Mouse (Mus musculus): ENCODE results near the gene Mdc1. TPM values are rescaled to one million over a fixed set of nuclear protein-coding genes. Genes with fewer than 3 reads are reported as not detected.

Mdc1 gene
- 15.1 and 21.3 TPM in 2 replicates for polyA plus RNA-seq (2016; fragmentation: Nextera tagmentation; extraction: Ambion mirVana)

GRCm38 (mm10) chr17:35841076-35841950 is at the start of gene Mdc1:
Mdc1 (plus strand) TSS chr17:35841515.
- H3K36me3 ChIP-seq, result peaks cover 25% of the 10 kb centered on the region
- H3K9me3 ChIP-seq, result no peaks in the 10 kb centered on the region
- peak within 1 kb of the TSS; percentile 66 for H3K4me2 ChIP-seq (replicated peaks)
- H3K4me3 ChIP-seq, result peak within 1 kb of the TSS; percentile 45
- peaks cover 13% of the 10 kb centered on the region for H3K4me1 ChIP-seq
- H3K27me3 ChIP-seq, result no peaks in the 10 kb centered on the region
- peak within 1 kb of the TSS; percentile 53 for H3K9ac ChIP-seq
- peak; percentile 88 for ATAC-seq (ENCODE audit: insufficient number of reproducible peaks, insufficient read depth, low FRiP score, low TSS enrichment)
- under 1% methylated on average over 59 of the region's 59 CpGs for WGBS
- peak within 1 kb of the TSS; percentile 80 for H3K27ac ChIP-seq

GRCm38 (mm10) chr17:35792837-35793236 is 48.5 kb upstream of the Mdc1 start:
- Histone ChIP-seq H3K4me2 (replicated peaks) (no peak overlapping the region), H3K27ac (no peak overlapping the region), H3K4me3 (no peak overlapping the region), H3K4me1 (no peaks in the 10 kb centered on the region), H3K27me3 (no peaks in the 10 kb centered on the region), H3K9me3 (no peaks in the 10 kb centered on the region), H3K36me3 (no peaks in the 10 kb centered on the region), H3K9ac (no peak overlapping the region)
- ATAC-seq (ENCODE audit: insufficient number of reproducible peaks, insufficient read depth, low FRiP score, low TSS enrichment), result no peak
- WGBS, result 75% methylated on average over 2 of the region's 2 CpGs

- ATAC-seq (ENCODE audit: insufficient number of reproducible peaks, insufficient read depth, low FRiP score, low TSS enrichment), result no peak
- no peak overlapping the region for H3K27ac ChIP-seq
- H3K9me3 ChIP-seq, result peaks cover 6% of the 10 kb centered on the region; the same call in 1 of the 2 replicates
- no peak overlapping the region for H3K4me3 ChIP-seq
- no peaks in the 10 kb centered on the region for H3K27me3 ChIP-seq
- WGBS, result 58% methylated on average over 2 of the region's 2 CpGs
- H3K4me1 ChIP-seq, result no peaks in the 10 kb centered on the region
- H3K36me3 ChIP-seq, result no peaks in the 10 kb centered on the region
- H3K4me2 ChIP-seq (replicated peaks), result no peak overlapping the region
- H3K9ac ChIP-seq, result no peak overlapping the region
These were observed 46.2 kb upstream of the Mdc1 start for GRCm38 (mm10) chr17:35795099-35795498.

GRCm38 (mm10) chr17:35795656-35796055 is 45.7 kb upstream of the Mdc1 start:
- no peak overlapping the region for H3K4me3 ChIP-seq
- peaks cover 6% of the 10 kb centered on the region; the same call in 1 of the 2 replicates for H3K9me3 ChIP-seq
- no peak for ATAC-seq (ENCODE audit: insufficient number of reproducible peaks, insufficient read depth, low FRiP score, low TSS enrichment)
- no peaks in the 10 kb centered on the region for H3K36me3 ChIP-seq
- no peak overlapping the region for H3K4me2 ChIP-seq (replicated peaks)
- 75% methylated on average over 6 of the region's 6 CpGs for WGBS
- H3K4me1 ChIP-seq, result no peaks in the 10 kb centered on the region
- no peak overlapping the region for H3K9ac ChIP-seq
- H3K27me3 ChIP-seq, result no peaks in the 10 kb centered on the region
- no peak overlapping the region for H3K27ac ChIP-seq

- ATAC-seq (ENCODE audit: insufficient number of reproducible peaks, insufficient read depth, low FRiP score, low TSS enrichment), result no peak
- no peaks in the 10 kb centered on the region for H3K27me3 ChIP-seq
- H3K36me3 ChIP-seq, result no peaks in the 10 kb centered on the region
- H3K4me3 ChIP-seq, result no peak overlapping the region
- no peak overlapping the region for H3K4me2 ChIP-seq (replicated peaks)
- WGBS, result 64% methylated on average over 5 of the region's 5 CpGs
- no peak overlapping the region for H3K9ac ChIP-seq
- peaks cover 6% of the 10 kb centered on the region; the same call in 1 of the 2 replicates for H3K9me3 ChIP-seq
- no peaks in the 10 kb centered on the region for H3K4me1 ChIP-seq
- no peak overlapping the region for H3K27ac ChIP-seq
These were observed 44.5 kb upstream of the Mdc1 start for GRCm38 (mm10) chr17:35796835-35797234.

GRCm38 (mm10) chr17:35800905-35801304 is 40.4 kb upstream of the Mdc1 start:
- no peak for ATAC-seq (ENCODE audit: insufficient number of reproducible peaks, insufficient read depth, low FRiP score, low TSS enrichment)
- H3K27ac ChIP-seq, result no peak overlapping the region
- H3K4me1 ChIP-seq, result no peaks in the 10 kb centered on the region
- H3K9me3 ChIP-seq, result peaks cover 6% of the 10 kb centered on the region; the same call in 1 of the 2 replicates
- H3K4me3 ChIP-seq, result no peak overlapping the region
- H3K4me2 ChIP-seq (replicated peaks), result no peak overlapping the region
- no peak overlapping the region for H3K9ac ChIP-seq
- WGBS, result 79% methylated on average over 2 of the region's 2 CpGs
- no peaks in the 10 kb centered on the region for H3K36me3 ChIP-seq
- H3K27me3 ChIP-seq, result no peaks in the 10 kb centered on the region

GRCm38 (mm10) chr17:35803020-35803419 is 38.3 kb upstream of the Mdc1 start:
- Histone ChIP-seq H3K9me3 (peaks cover 6% of the 10 kb centered on the region; the same call in 1 of the 2 replicates), H3K4me3 (no peak overlapping the region), H3K27me3 (no peaks in the 10 kb centered on the region), H3K9ac (no peak overlapping the region), H3K4me2 (replicated peaks) (no peak overlapping the region), H3K27ac (peak overlapping the region; percentile 3; the same call in 1 of the 2 replicates), H3K4me1 (no peaks in the 10 kb centered on the region), H3K36me3 (no peaks in the 10 kb centered on the region)
- 40% methylated on average over 6 of the region's 6 CpGs for WGBS
- ATAC-seq (ENCODE audit: insufficient number of reproducible peaks, insufficient read depth, low FRiP score, low TSS enrichment), result no peak

- Histone ChIP-seq H3K4me1 (no peaks in the 10 kb centered on the region), H3K9ac (no peak overlapping the region), H3K27me3 (no peaks in the 10 kb centered on the region), H3K36me3 (no peaks in the 10 kb centered on the region), H3K4me3 (no peak overlapping the region), H3K27ac (no peak overlapping the region), H3K4me2 (replicated peaks) (no peak overlapping the region), H3K9me3 (no peaks in the 10 kb centered on the region)
- no peak for ATAC-seq (ENCODE audit: insufficient number of reproducible peaks, insufficient read depth, low FRiP score, low TSS enrichment)
- 80% methylated on average over 4 of the region's 4 CpGs for WGBS
These were observed 37.4 kb upstream of the Mdc1 start for GRCm38 (mm10) chr17:35803858-35804399.

GRCm38 (mm10) chr17:35808073-35808472 is 33.2 kb upstream of the Mdc1 start:
- H3K27ac ChIP-seq, result no peak overlapping the region
- no peaks in the 10 kb centered on the region for H3K27me3 ChIP-seq
- H3K4me1 ChIP-seq, result peaks cover 9% of the 10 kb centered on the region
- H3K9me3 ChIP-seq, result no peaks in the 10 kb centered on the region
- no peaks in the 10 kb centered on the region for H3K36me3 ChIP-seq
- no peak overlapping the region for H3K9ac ChIP-seq
- no peak overlapping the region for H3K4me2 ChIP-seq (replicated peaks)
- no peak for ATAC-seq (ENCODE audit: insufficient number of reproducible peaks, insufficient read depth, low FRiP score, low TSS enrichment)
- 71% methylated on average over 9 of the region's 9 CpGs for WGBS
- no peak overlapping the region for H3K4me3 ChIP-seq

GRCm38 (mm10) chr17:35809395-35809794 is 31.9 kb upstream of the Mdc1 start:
- no peaks in the 10 kb centered on the region for H3K27me3 ChIP-seq
- no peak overlapping the region for H3K9ac ChIP-seq
- peaks cover 17% of the 10 kb centered on the region for H3K4me1 ChIP-seq
- WGBS, result 89% methylated on average over 11 of the region's 11 CpGs
- H3K9me3 ChIP-seq, result no peaks in the 10 kb centered on the region
- H3K27ac ChIP-seq, result no peak overlapping the region
- no peak overlapping the region for H3K4me3 ChIP-seq
- ATAC-seq (ENCODE audit: insufficient number of reproducible peaks, insufficient read depth, low FRiP score, low TSS enrichment), result no peak
- no peaks in the 10 kb centered on the region for H3K36me3 ChIP-seq
- H3K4me2 ChIP-seq (replicated peaks), result no peak overlapping the region

GRCm38 (mm10) chr17:35810900-35811648 is 30.2 kb upstream of the Mdc1 start:
- WGBS, result 82% methylated on average over 5 of the region's 5 CpGs
- no peak for ATAC-seq (ENCODE audit: insufficient number of reproducible peaks, insufficient read depth, low FRiP score, low TSS enrichment)

More at GRCm38 (mm10) chr17:35810900-35811648, 30.2 kb upstream of the Mdc1 start:
- no peaks in the 10 kb centered on the region for H3K36me3 ChIP-seq
- no peak overlapping the region for H3K9ac ChIP-seq
- H3K4me2 ChIP-seq (replicated peaks), result no peak overlapping the region
- H3K9me3 ChIP-seq, result no peaks in the 10 kb centered on the region
- peaks cover 18% of the 10 kb centered on the region for H3K4me1 ChIP-seq
- H3K4me3 ChIP-seq, result no peak overlapping the region
- H3K27me3 ChIP-seq, result no peaks in the 10 kb centered on the region
- H3K27ac ChIP-seq, result no peak overlapping the region
